Mouse (Mus musculus) embryonic facial prominence, embryonic 13.5 days (tissue): ENCODE results near the gene Lyzl6. TPM values are rescaled to one million over a fixed set of nuclear protein-coding genes. Genes with fewer than 3 reads are reported as not detected.
A peak's percentile ranks its signal among the peaks of the same experiment; 100 is the strongest.

Source experiments
- ATAC-seq: fragments of 200-750 bp; cut with Nextera tagmentation; 2 replicates; pipeline ENCODE4 v1.8.0; 2017; ENCODE audit warnings: low read depth; ENCODE audit not compliant: insufficient number of reproducible peaks, insufficient read depth, low FRiP score, low TSS enrichment
- H3K27ac ChIP-seq: fragments of 300-500 bp; sonication (generic); 2 replicates; pipeline ENCODE4 v1.5.1; 2015; ENCODE audit warnings: moderate library complexity, mild to moderate bottlenecking, inconsistent platforms
- H3K27me3 ChIP-seq: fragments of 300-500 bp; sonication (generic); 2 replicates; pipeline ENCODE4 v1.6.1; 2015; ENCODE audit warnings: mild to moderate bottlenecking, inconsistent platforms
- H3K36me3 ChIP-seq: fragments of 300-500 bp; sonication (generic); 2 replicates; pipeline ENCODE4 v1.6.1; 2015; ENCODE audit warnings: mild to moderate bottlenecking, inconsistent platforms
- H3K4me1 ChIP-seq: fragments of 300-500 bp; sonication (generic); 2 replicates; pipeline ENCODE4 v1.6.1; 2015; ENCODE audit warnings: inconsistent platforms
- H3K4me2 ChIP-seq: fragments of 300-500 bp; sonication (generic); 2 replicates; pipeline ENCODE4 v1.6.1; 2015; ENCODE audit warnings: moderate library complexity, mild to moderate bottlenecking, inconsistent platforms
- H3K4me3 ChIP-seq: fragments of 300-500 bp; sonication (generic); 2 replicates; pipeline ENCODE4 v1.5.1; 2015; ENCODE audit warnings: mild to moderate bottlenecking, inconsistent platforms
- H3K9ac ChIP-seq: fragments of 300-500 bp; sonication (generic); 2 replicates; pipeline ENCODE4 v1.6.1; 2015; ENCODE audit warnings: mild to moderate bottlenecking, inconsistent platforms
- H3K9me3 ChIP-seq: fragments of 300-500 bp; sonication (generic); 2 replicates; pipeline ENCODE4 v1.6.1; 2016; ENCODE audit warnings: inconsistent platforms
- WGBS: fragments of 180-500 bp; shearing (Covaris S2); methylation state at CpG from one replicate; pipeline ENCODE4 v1.1.7; 2015; ENCODE audit warnings: mixed read lengths; 5-methylcytosine and 5-hydroxymethylcytosine counted together
- polyA plus RNA-seq: library from polyadenylated mRNA; unstranded; fragments of >200 nt; fragmentation: Nextera tagmentation; extraction: Ambion mirVana; gene quantifications from 2 replicates; pipeline ENCODE4 v1.2.1, GENCODE M21; 2015

Gene Lyzl6
- polyA plus RNA-seq, 1 experiment from 2014 or later, result not detected

GRCm38 (mm10) chr11:103658189-103658588 is 19.5 kb upstream of the Lyzl6 start:
- no peaks in the 10 kb centered on the region for H3K9me3 ChIP-seq
- 64% methylated on average over 7 of the region's 7 CpGs for WGBS
- H3K27me3 ChIP-seq, result peaks cover 52% of the 10 kb centered on the region
- H3K36me3 ChIP-seq, result no peaks in the 10 kb centered on the region
- no peak for ATAC-seq
- H3K27ac ChIP-seq, result no peak overlapping the region
- no peaks in the 10 kb centered on the region for H3K4me1 ChIP-seq
- H3K4me3 ChIP-seq, result no peak overlapping the region
- no peak overlapping the region for H3K4me2 ChIP-seq
- no peak overlapping the region for H3K9ac ChIP-seq

- Histone ChIP-seq H3K4me3 (no peak overlapping the region), H3K9me3 (no peaks in the 10 kb centered on the region), H3K27ac (no peak overlapping the region), H3K27me3 (peaks cover 58% of the 10 kb centered on the region), H3K4me1 (no peaks in the 10 kb centered on the region), H3K4me2 (no peak overlapping the region), H3K9ac (no peak overlapping the region), H3K36me3 (no peaks in the 10 kb centered on the region)
- ATAC-seq, result no peak
- WGBS, result 10% methylated on average over 3 of the region's 3 CpGs
Measured at GRCm38 (mm10) chr11:103656520-103656919, 17.8 kb upstream of the Lyzl6 start.

- ATAC-seq, result no peak
- WGBS, result 73% methylated on average over 10 of the region's 10 CpGs
Measured at GRCm38 (mm10) chr11:103653359-103653965, 14.8 kb upstream of the Lyzl6 start.

GRCm38 (mm10) chr11:103651426-103651825 is 12.7 kb upstream of the Lyzl6 start:
- H3K27ac ChIP-seq, result no peak overlapping the region
- no peak for ATAC-seq
- H3K9me3 ChIP-seq, result no peaks in the 10 kb centered on the region
- no peaks in the 10 kb centered on the region for H3K36me3 ChIP-seq
- H3K4me1 ChIP-seq, result peaks cover 24% of the 10 kb centered on the region
- 86% methylated on average over 6 of the region's 6 CpGs for WGBS
- no peak overlapping the region for H3K9ac ChIP-seq
- no peak overlapping the region for H3K4me3 ChIP-seq
- peaks cover 100% of the 10 kb centered on the region for H3K27me3 ChIP-seq
- H3K4me2 ChIP-seq, result no peak overlapping the region

More at GRCm38 (mm10) chr11:103653359-103653965, 14.8 kb upstream of the Lyzl6 start:
- H3K4me2 ChIP-seq, result no peak overlapping the region
- no peak overlapping the region for H3K9ac ChIP-seq
- no peaks in the 10 kb centered on the region for H3K36me3 ChIP-seq
- no peak overlapping the region for H3K4me3 ChIP-seq
- no peaks in the 10 kb centered on the region for H3K9me3 ChIP-seq
- H3K27ac ChIP-seq, result no peak overlapping the region
- H3K4me1 ChIP-seq, result peaks cover 18% of the 10 kb centered on the region
- peaks cover 89% of the 10 kb centered on the region for H3K27me3 ChIP-seq

GRCm38 (mm10) chr11:103649983-103650493 is 11.3 kb upstream of the Lyzl6 start:
- Histone ChIP-seq H3K4me2 (peak overlapping the region; percentile 82), H3K9ac (peak overlapping the region; percentile 63; the same call in 1 of the 2 replicates), H3K4me3 (peak overlapping the region; percentile 47), H3K27ac (no peak overlapping the region), H3K4me1 (peaks cover 24% of the 10 kb centered on the region), H3K9me3 (no peaks in the 10 kb centered on the region), H3K36me3 (no peaks in the 10 kb centered on the region), H3K27me3 (peaks cover 97% of the 10 kb centered on the region)
- ATAC-seq, result no peak
- WGBS, result under 1% methylated on average over 37 of the region's 37 CpGs

- no peak for ATAC-seq
Measured at GRCm38 (mm10) chr11:103649301-103649982, 10.8 kb upstream of the Lyzl6 start, which contains the start of gene Rprml. Gene Rprml (plus strand): TSS chr11:103649570.

GRCm38 (mm10) chr11:103648656-103649055 is 10.0 kb upstream of the Lyzl6 start:
- no peak overlapping the region for H3K9ac ChIP-seq
- WGBS, result 20% methylated on average over 7 of the region's 7 CpGs
- H3K9me3 ChIP-seq, result no peaks in the 10 kb centered on the region
- H3K4me3 ChIP-seq, result peak overlapping the region; percentile 47
- peaks cover 24% of the 10 kb centered on the region for H3K4me1 ChIP-seq
- peaks cover 83% of the 10 kb centered on the region for H3K27me3 ChIP-seq
- H3K36me3 ChIP-seq, result no peaks in the 10 kb centered on the region
- H3K27ac ChIP-seq, result no peak overlapping the region
- no peak for ATAC-seq
- no peak overlapping the region for H3K4me2 ChIP-seq

More at GRCm38 (mm10) chr11:103649301-103649982, 10.8 kb upstream of the Lyzl6 start, which contains the start of gene Rprml:
- Histone ChIP-seq H3K4me3 (peak within 1 kb of the TSS; percentile 47), H3K4me1 (peaks cover 24% of the 10 kb centered on the region), H3K9ac (peak within 1 kb of the TSS; percentile 63), H3K27ac (no peak within 1 kb of the TSS), H3K27me3 (peaks cover 91% of the 10 kb centered on the region), H3K9me3 (no peaks in the 10 kb centered on the region), H3K36me3 (no peaks in the 10 kb centered on the region), H3K4me2 (peak within 1 kb of the TSS; percentile 82)
- under 1% methylated on average over 71 of the region's 71 CpGs for WGBS

GRCm38 (mm10) chr11:103647921-103648620 is 9.4 kb upstream of the Lyzl6 start:
- Histone ChIP-seq H3K4me1 (peaks cover 24% of the 10 kb centered on the region), H3K4me3 (no peak overlapping the region; the same call in 1 of the 2 replicates), H3K27me3 (peaks cover 77% of the 10 kb centered on the region), H3K9me3 (no peaks in the 10 kb centered on the region), H3K36me3 (no peaks in the 10 kb centered on the region), H3K4me2 (no peak overlapping the region), H3K9ac (no peak overlapping the region), H3K27ac (no peak overlapping the region)
- ATAC-seq, result no peak
- 7% methylated on average over 11 of the region's 11 CpGs for WGBS

- no peak for ATAC-seq
- Histone ChIP-seq H3K27ac (no peak overlapping the region), H3K36me3 (no peaks in the 10 kb centered on the region), H3K4me1 (peaks cover 24% of the 10 kb centered on the region), H3K4me3 (no peak overlapping the region), H3K9ac (no peak overlapping the region), H3K4me2 (no peak overlapping the region), H3K27me3 (peaks cover 61% of the 10 kb centered on the region), H3K9me3 (no peaks in the 10 kb centered on the region)
- 73% methylated on average over 6 of the region's 6 CpGs for WGBS
Measured at GRCm38 (mm10) chr11:103646301-103646700, 7.6 kb upstream of the Lyzl6 start.

GRCm38 (mm10) chr11:103645731-103646130 is 7.0 kb upstream of the Lyzl6 start:
- 57% methylated on average over 8 of the region's 8 CpGs for whole genome bisulfite sequencing
- H3K4me3 ChIP-seq, result no peak overlapping the region
- no peak overlapping the region for H3K4me2 ChIP-seq
- peaks cover 61% of the 10 kb centered on the region for H3K27me3 ChIP-seq
- no peak for ATAC-seq
- no peaks in the 10 kb centered on the region for H3K9me3 ChIP-seq
- peaks cover 24% of the 10 kb centered on the region for H3K4me1 ChIP-seq
- no peak overlapping the region for H3K9ac ChIP-seq
- H3K27ac ChIP-seq, result no peak overlapping the region
- no peaks in the 10 kb centered on the region for H3K36me3 ChIP-seq

- Histone ChIP-seq H3K9ac (no peak overlapping the region), H3K4me3 (no peak overlapping the region), H3K4me2 (no peak overlapping the region), H3K27ac (no peak overlapping the region), H3K36me3 (no peaks in the 10 kb centered on the region), H3K27me3 (peaks cover 58% of the 10 kb centered on the region), H3K9me3 (no peaks in the 10 kb centered on the region), H3K4me1 (peaks cover 4% of the 10 kb centered on the region; the same call in 1 of the 2 replicates)
- no peak for ATAC-seq
- WGBS, result 45% methylated on average over 9 of the region's 9 CpGs
Measured at GRCm38 (mm10) chr11:103643211-103643610, 4.5 kb upstream of the Lyzl6 start.
